Mouse (Mus musculus) erythroblast, embryonic 14.5 days (primary cell): ENCODE results near the gene Stoml3.

Experiments used
- GATA1 ChIP-seq: IDR thresholded peaks from 2 replicates; pipeline ENCODE4 v1.6.1; 2012; ENCODE audit warnings: low read length, inconsistent platforms, mixed read lengths
- TAL1 ChIP-seq: IDR thresholded peaks from 3 replicates; pipeline ENCODE4 v1.6.1; 2012; ENCODE audit warnings: low read length, inconsistent platforms, mixed read lengths

- TF ChIP-seq GATA1 (no peak), TAL1 (no peak)
Observed at GRCm38 (mm10) chr3:53450666-53451065, 37.8 kb upstream of the Stoml3 start.
